Mouse (Mus musculus) kidney, adult 2 months (tissue): ENCODE data around the gene Tmem131. TPM values are rescaled to one million over a fixed set of nuclear protein-coding genes. Genes with fewer than 3 reads are reported as not detected.
A peak's percentile ranks its signal among the peaks of the same experiment; 100 is the strongest.

Experiments
- DNase-seq: peaks from one replicate; pipeline ENCODE4 v3.0.0; 2021
- H3K27ac ChIP-seq: fragments of 200-500 bp; 2 replicates; pipeline ENCODE4 v1.5.1; 2012; ENCODE audit warnings: low read depth, low read length, control low read depth, inconsistent platforms; ENCODE audit not compliant: insufficient read depth
- H3K27me3 ChIP-seq: fragments of 200-500 bp; replicated peaks from 2 replicates; pipeline ENCODE4 v1.6.1; 2012; ENCODE audit warnings: mild to moderate bottlenecking, moderate library complexity, low read length, inconsistent platforms; ENCODE audit not compliant: control insufficient read depth, insufficient read depth
- H3K36me3 ChIP-seq: fragments of 200-500 bp; 2 replicates; pipeline ENCODE4 v1.6.1; 2012; ENCODE audit warnings: mild to moderate bottlenecking, moderate library complexity, low read length, inconsistent platforms; ENCODE audit not compliant: control insufficient read depth, insufficient read depth
- H3K4me1 ChIP-seq: fragments of 200-500 bp; 2 replicates; pipeline ENCODE4 v1.6.1; 2011; ENCODE audit warnings: low read length; ENCODE audit not compliant: control insufficient read depth, insufficient read depth
- H3K4me3 ChIP-seq: fragments of 200-500 bp; 2 replicates; pipeline ENCODE4 v1.5.1; 2011; ENCODE audit warnings: mild to moderate bottlenecking, low read depth, low read length, control low read depth; ENCODE audit not compliant: insufficient read depth
- CTCF ChIP-seq: fragments of 200-500 bp; conservative IDR thresholded peaks from 2 replicates; pipeline ENCODE4 v1.5.1; 2011; ENCODE audit warnings: low read depth, mild to moderate bottlenecking, control low read depth, low read length, moderate library complexity, mixed read lengths; ENCODE audit not compliant: insufficient read depth, insufficient read length
- POLR2A ChIP-seq: fragments of 200-500 bp; IDR thresholded peaks from one replicate; pipeline ENCODE4 v1.6.1; 2011; ENCODE audit warnings: low read depth, low read length, control low read depth
- WGBS: fragments of 180-500 bp; shearing (Covaris S2); methylation state at CpG from one replicate; pipeline ENCODE4 v1.1.7; 2018; 5-methylcytosine and 5-hydroxymethylcytosine counted together
- polyA plus RNA-seq: library from polyadenylated mRNA; depleted of rRNA; stranded (reverse); fragments of >200 nt; gene quantifications from 2 replicates; pipeline ENCODE4 v1.2.3, GENCODE M21; 2012

Gene Tmem131
- polyA plus RNA-seq, 1 experiment, result 18.9 TPM

- peak; percentile 64 for DNase-seq
- H3K36me3 ChIP-seq, result no peaks in the 10 kb centered on the region
- WGBS, result 61% methylated on average over 13 of the region's 13 CpGs
- H3K4me3 ChIP-seq, result no peak overlapping the region
- no peak overlapping the region for H3K27ac ChIP-seq
- no peak for TF ChIP-seq POLR2A
- TF ChIP-seq CTCF, result no peak
- no peaks in the 10 kb centered on the region for H3K27me3 ChIP-seq
- H3K4me1 ChIP-seq, result 0 out of 2 replicates have a peak, but pooled peaks cover 3% of the 10 kb centered on the region
These were observed 162.7 kb downstream of the Tmem131 start for GRCm38 (mm10) chr1:36780793-36781192.

- TF ChIP-seq POLR2A (no peak), CTCF (no peak)
- Histone ChIP-seq H3K4me1 (no peaks in the 10 kb centered on the region), H3K4me3 (no peak overlapping the region), H3K27me3 (no peaks in the 10 kb centered on the region), H3K27ac (no peak overlapping the region), H3K36me3 (no peaks in the 10 kb centered on the region)
- 81% methylated on average over 9 of the region's 9 CpGs for WGBS
- DNase-seq, result no peak
These were observed 171.1 kb downstream of the Tmem131 start for GRCm38 (mm10) chr1:36772198-36772934.

GRCm38 (mm10) chr1:36770998-36771397 lies 172.5 kb downstream of the Tmem131 start:
- H3K4me3 ChIP-seq, result no peak overlapping the region
- WGBS, result 24% methylated on average over 27 of the region's 27 CpGs
- H3K36me3 ChIP-seq, result no peaks in the 10 kb centered on the region

GRCm38 (mm10) chr1:36769951-36770350 lies 173.5 kb downstream of the Tmem131 start:
- Histone ChIP-seq H3K36me3 (no peaks in the 10 kb centered on the region), H3K4me3 (no peak overlapping the region), H3K27me3 (no peaks in the 10 kb centered on the region), H3K4me1 (no peaks in the 10 kb centered on the region), H3K27ac (no peak overlapping the region)
- 91% methylated on average over 1 of the region's 1 CpGs for WGBS
- no peak for DNase-seq
- no peak for TF ChIP-seq CTCF
- no peak for TF ChIP-seq POLR2A

More at GRCm38 (mm10) chr1:36770998-36771397, 172.5 kb downstream of the Tmem131 start:
- Histone ChIP-seq H3K4me1 (no peaks in the 10 kb centered on the region), H3K27me3 (no peaks in the 10 kb centered on the region), H3K27ac (no peak overlapping the region)
- no peak for TF ChIP-seq CTCF
- TF ChIP-seq POLR2A, result no peak
- no peak for DNase-seq

GRCm38 (mm10) chr1:36768786-36769185 lies 174.7 kb downstream of the Tmem131 start:
- TF ChIP-seq CTCF, result no peak
- 80% methylated on average over 5 of the region's 5 CpGs for WGBS
- Histone ChIP-seq H3K27ac (no peak overlapping the region), H3K36me3 (no peaks in the 10 kb centered on the region), H3K27me3 (no peaks in the 10 kb centered on the region), H3K4me1 (no peaks in the 10 kb centered on the region), H3K4me3 (no peak overlapping the region)
- DNase-seq, result no peak

GRCm38 (mm10) chr1:36767321-36767720 lies 176.1 kb downstream of the Tmem131 start:
- no peak overlapping the region for H3K4me3 ChIP-seq

DNA sequence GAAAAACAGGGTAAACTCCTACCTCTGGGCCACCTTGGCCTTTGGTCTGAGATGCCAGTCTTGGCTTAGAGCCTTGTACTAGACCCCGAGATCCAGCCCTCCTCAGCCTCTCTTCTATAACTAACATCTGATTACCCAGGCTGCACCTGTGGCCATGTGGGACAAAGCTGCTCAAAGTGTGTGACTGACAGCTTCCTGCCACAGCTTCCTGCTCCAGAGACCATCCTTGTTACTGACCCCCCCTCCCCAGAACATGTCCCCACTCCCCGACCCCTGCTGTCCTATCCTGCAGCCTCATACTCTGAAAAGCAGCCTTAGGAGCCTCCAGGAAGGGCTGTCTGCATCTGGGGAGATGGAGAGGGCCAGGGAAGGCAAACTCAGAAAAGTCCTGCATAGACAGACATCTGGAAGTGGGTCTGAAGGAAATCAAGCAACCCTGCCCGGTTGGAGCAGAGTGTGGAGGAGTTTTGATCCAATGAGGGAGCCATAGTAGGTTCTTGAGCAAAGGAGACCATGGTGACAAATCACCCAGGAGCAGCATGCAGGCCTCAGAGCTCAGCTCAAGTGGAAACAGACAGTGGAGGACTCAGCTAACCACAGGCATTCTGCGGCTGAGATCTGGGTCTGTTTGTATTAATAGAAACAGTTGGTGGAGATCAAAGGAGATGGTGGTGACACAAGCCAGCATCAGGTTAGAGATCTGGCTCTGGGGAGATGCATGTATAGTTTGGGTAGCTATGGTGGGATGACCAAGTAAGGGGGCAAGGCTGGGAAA lies 176.8 kb downstream of the Tmem131 start:
- Histone ChIP-seq H3K36me3 (no peaks in the 10 kb centered on the region), H3K4me3 (no peak overlapping the region), H3K4me1 (no peaks in the 10 kb centered on the region), H3K27me3 (no peaks in the 10 kb centered on the region), H3K27ac (no peak overlapping the region)
- no peak for TF ChIP-seq CTCF
- TF ChIP-seq POLR2A, result no peak
- WGBS, result 57% methylated on average over 4 of the region's 4 CpGs
- no peak for DNase-seq

More at GRCm38 (mm10) chr1:36767321-36767720, 176.1 kb downstream of the Tmem131 start:
- Histone ChIP-seq H3K4me1 (no peaks in the 10 kb centered on the region), H3K36me3 (no peaks in the 10 kb centered on the region), H3K27me3 (no peaks in the 10 kb centered on the region), H3K27ac (no peak overlapping the region)
- DNase-seq, result no peak
- WGBS, result 29% methylated on average over 10 of the region's 10 CpGs
- TF ChIP-seq CTCF (no peak), POLR2A (no peak)
